Mouse (Mus musculus): ENCODE data around the gene Ntm.

DNA sequence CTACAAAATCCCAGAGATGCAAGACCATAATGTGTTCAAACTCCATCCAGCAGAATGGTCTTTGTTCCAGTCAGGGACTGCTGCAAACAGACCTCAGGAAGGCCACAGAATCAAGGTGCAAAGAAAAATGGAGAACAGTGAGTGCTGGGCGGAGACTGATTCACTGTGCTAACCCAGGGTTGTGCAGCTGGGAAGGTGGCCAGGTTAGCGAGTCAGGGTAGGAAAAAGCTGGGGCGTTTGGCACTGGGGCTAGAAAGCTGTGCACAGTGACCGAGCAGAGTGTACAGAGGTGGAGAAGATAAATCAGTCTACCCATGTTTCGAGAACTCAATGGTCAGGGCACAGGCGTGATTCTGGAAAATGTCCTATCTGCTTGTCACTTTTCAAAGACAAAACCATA, 291.1 kb downstream of the Ntm start:
- TF ChIP-seq CTCF (IDR thresholded peaks at IDR 0.05; ENCODE audit: control insufficient read depth, insufficient read depth, insufficient read length) (no peak), MAX (IDR thresholded peaks at IDR 0.05) (no peak), USF1 (IDR thresholded peaks at IDR 0.05; ENCODE audit: low read depth) (no peak), MYOD1 (IDR thresholded peaks at IDR 0.05; ENCODE audit: control insufficient read depth, insufficient read length, low read depth) (no peak)

Data from C2C12 (cell line).